Mouse (Mus musculus) Patski (cell line): ENCODE measurements around the gene Asb16. TPM values are rescaled to one million over a fixed set of nuclear protein-coding genes. Genes with fewer than 3 reads are reported as not detected.
A peak's percentile ranks its signal among the peaks of the same experiment; 100 is the strongest.

Experiments used
- ATAC-seq: fragments of 100-300 bp; one replicate; pipeline ENCODE4 v1.8.0; 2021
- CTCF ChIA-PET: fragments of 350-600 bp; sonication (Branson Sonifier 250); formaldehyde crosslinking; loops from one replicate; lab custom pipeline; 2022; ENCODE audit warnings: inconsistent platforms; lab: Charles Lee
- POLR2A ChIA-PET: fragments of 350-600 bp; sonication (Branson Sonifier 250); formaldehyde crosslinking; loops from one replicate; lab custom pipeline; 2022; ENCODE audit warnings: antibody characterized with exemption, inconsistent platforms; lab: Charles Lee
- DNase-seq: peaks from one replicate; pipeline ENCODE4 v3.0.0-alpha.2; 2011; ENCODE audit warnings: low read depth, low spot score
- H3K27me3 ChIP-seq: fragments of 371-371 bp; one replicate; pipeline ENCODE4 v1.5.1; 2021
- CTCF ChIP-seq: fragments of 100-300 bp; IDR thresholded peaks from one replicate; pipeline ENCODE4 v1.5.1; 2021
- in situ Hi-C: fragments of 300-500 bp; cut with MboI; formaldehyde crosslinking; loops from 3 replicates; pipeline ENCODE4 v1.11.1; 2018; ENCODE audit warnings: low pct_unique_long_range_greater_than_20kb, mixed read lengths
- polyA plus RNA-seq: library from polyadenylated mRNA; unstranded; gene quantifications from one replicate; pipeline ENCODE4 v1.2.3, GENCODE M21; 2021

Gene Asb16
- polyA plus RNA-seq, 1 experiment from 2014 or later, result 0.28 TPM

- no peaks in the 10 kb centered on the region for H3K27me3 ChIP-seq
- no peak for TF ChIP-seq CTCF
- ChIA-PET CTCF (no interaction called here), POLR2A (interaction anchor here (1.1 kb wide), 1 partner anchor 12 kb away, joined by 3 read pairs; no protein-coding TSS in a partner anchor)
- DNase-seq (no peak), ATAC-seq (no peak)
- in situ Hi-C loops, result loop anchor here (5.0 kb wide), 1 partner anchor 34 kb away; no protein-coding TSS in a partner anchor
Measured at GRCm38 (mm10) chr11:102226067-102226978, 42.2 kb upstream of the Asb16 start.

DNA sequence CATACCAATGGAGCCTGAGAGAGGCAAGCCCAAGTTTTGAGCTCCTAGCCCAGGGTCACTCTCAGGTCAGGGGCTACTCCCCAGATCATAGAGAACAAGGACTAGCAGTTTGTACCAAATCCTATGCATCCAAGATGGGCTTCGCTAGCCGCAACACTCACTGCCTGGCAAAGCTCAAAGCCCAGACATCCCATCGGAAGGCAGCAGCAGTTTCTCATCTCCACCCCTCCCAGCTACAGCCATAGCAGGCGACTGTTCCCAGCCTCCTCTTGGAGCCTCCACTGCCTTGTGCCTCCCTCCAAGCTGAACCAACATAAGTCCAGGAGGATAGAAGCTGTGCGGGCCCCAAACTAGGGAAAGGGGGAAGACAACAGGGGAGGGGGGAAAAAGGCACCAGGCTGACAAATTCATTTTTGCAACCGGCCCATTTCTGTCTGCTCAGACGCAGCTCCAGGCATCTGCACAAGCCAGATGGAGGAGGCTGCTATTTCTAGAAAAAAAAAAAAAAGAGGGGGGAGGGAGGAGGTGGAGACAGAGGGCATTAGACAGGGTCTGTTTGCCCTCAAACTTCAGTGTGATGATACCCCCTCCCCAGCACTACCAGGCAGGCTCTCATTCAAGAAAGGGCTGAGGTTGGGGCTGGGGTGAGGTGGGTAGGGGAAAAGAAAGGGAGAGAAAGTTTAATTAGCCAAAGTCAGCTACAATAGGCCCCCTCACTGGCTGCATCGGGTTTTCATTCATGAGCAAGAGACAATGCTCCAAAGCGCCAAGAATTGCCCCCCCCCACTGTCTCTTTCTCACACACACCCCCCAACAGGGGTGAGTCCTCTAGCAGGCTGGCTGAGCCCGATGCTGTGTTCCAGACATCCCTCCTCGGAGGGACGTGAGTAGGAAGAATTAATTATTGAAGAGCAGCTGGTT lies 41.0 kb upstream of the Asb16 start:
- peaks cover 4% of the 10 kb centered on the region for H3K27me3 ChIP-seq
- no peak for TF ChIP-seq CTCF
- in situ Hi-C loops, result loop anchor here (5.0 kb wide), 1 partner anchor 35 kb away; no protein-coding TSS in a partner anchor
- CTCF ChIA-PET, result interaction anchor here (2.0 kb wide), 1 partner anchor 9 kb away, joined by 4 read pairs; no protein-coding TSS in a partner anchor
- DNase-seq (no peak), ATAC-seq (no peak)
- POLR2A ChIA-PET, result interaction anchor here (0.6 to 1.1 kb wide), 3 partner anchors 11 to 89 kb away, joined by 3 to 4 read pairs (median 3); no protein-coding TSS in a partner anchor

DNA sequence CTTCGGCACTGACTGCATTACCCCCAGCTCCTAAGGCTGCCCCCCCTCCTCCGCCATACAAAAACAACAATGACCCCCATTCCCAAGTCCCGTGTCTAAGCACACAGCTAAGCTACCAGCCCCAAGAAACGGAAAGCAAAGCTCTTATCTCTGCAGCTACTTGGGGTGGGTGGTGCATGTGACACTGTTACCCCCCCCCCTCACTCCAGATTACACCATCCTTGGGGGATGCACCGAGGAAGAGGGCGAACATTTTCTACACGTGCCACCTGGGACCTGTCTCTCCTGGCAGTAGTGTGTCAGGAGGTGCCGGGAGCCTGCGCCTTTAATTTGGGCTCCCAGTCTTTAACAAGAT lies 40.4 kb upstream of the Asb16 start:
- DNase-seq (no peak), ATAC-seq (no peak)
- in situ Hi-C loops, result loop anchor here (5.0 kb wide), 1 partner anchor 36 kb away; no protein-coding TSS in a partner anchor
- H3K27me3 ChIP-seq, result peaks cover 4% of the 10 kb centered on the region
- CTCF ChIA-PET, result interaction anchor here (2.0 kb wide), 1 partner anchor 10 kb away, joined by 4 read pairs; no protein-coding TSS in a partner anchor
- TF ChIP-seq CTCF, result no peak
- POLR2A ChIA-PET, result no interaction called here

- ATAC-seq (no peak), DNase-seq (no peak)
- in situ Hi-C loops, result loop anchor here (5.0 kb wide), 1 partner anchor 36 kb away; no protein-coding TSS in a partner anchor
- CTCF ChIA-PET, result interaction anchor here (1.5 to 2.0 kb wide), 2 partner anchors 11 to 72 kb away, joined by 3 to 4 read pairs; partner anchors contain the start of gene Tmem101
- no peak for TF ChIP-seq CTCF
- peaks cover 4% of the 10 kb centered on the region for H3K27me3 ChIP-seq
- POLR2A ChIA-PET, result no interaction called here
Measured at GRCm38 (mm10) chr11:102228646-102229268, 39.8 kb upstream of the Asb16 start.

- H3K27me3 ChIP-seq, result peaks cover 4% of the 10 kb centered on the region
- ChIA-PET CTCF (interaction anchor here (0.8 to 2.0 kb wide), 5 partner anchors 12 to 73 kb away, joined by 3 to 4 read pairs (median 3); partner anchors contain the start of genes BC030867 and Tmem101), POLR2A (interaction anchor here (0.7 to 1.4 kb wide), 3 partner anchors 13 to 21 kb away, joined by 3 to 4 read pairs (median 4); no protein-coding TSS in a partner anchor)
- DNase-seq, result no peak
- peak; percentile 19 for ATAC-seq
- in situ Hi-C loops, result loop anchor here (5.0 kb wide), 1 partner anchor 37 kb away; no protein-coding TSS in a partner anchor
- TF ChIP-seq CTCF, result no peak
Measured at GRCm38 (mm10) chr11:102229331-102229953, 39.1 kb upstream of the Asb16 start.

DNA sequence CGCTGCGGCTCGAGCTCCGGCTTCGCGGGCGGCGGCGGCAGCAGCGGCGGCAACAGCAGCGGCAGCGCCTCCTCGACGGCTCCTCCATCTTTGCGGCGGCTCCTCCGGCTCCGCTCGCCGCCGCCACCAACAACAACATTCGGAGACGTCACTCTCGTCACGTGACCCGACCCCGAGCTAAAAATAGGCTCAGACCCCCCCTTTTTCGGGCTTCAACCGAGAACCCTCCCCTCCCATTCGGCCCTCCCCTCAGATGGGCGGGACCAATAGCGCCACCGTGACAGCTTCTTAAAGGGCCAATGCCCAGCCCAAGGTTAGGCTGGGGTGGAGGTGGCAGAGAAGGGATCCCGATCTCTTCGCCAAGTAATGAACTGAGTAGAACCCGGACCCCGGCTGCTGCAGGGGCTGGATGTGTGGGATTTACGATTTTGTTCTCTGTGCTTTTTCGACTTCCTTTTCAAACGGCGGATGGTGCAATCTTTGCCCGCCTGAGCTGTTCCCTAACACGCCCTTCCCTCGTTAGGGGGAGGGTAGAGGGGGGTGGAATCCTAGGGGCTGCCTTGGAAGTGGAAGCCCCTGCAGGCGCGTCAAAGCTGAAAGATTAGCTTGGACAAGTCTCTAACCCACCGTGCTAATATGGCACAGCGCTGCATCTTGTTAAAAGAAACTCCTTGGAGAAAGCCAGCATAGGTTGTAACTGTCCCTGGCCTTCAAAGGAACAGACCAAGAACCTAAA lies 38.4 kb upstream of the Asb16 start, which contains the start of gene Hdac5:
Gene Hdac5, minus strand, starts transcription at position 161 of the 736 bp plus-strand sequence.
- CTCF ChIA-PET, result interaction anchor here (0.8 to 2.0 kb wide), 5 partner anchors 11 to 74 kb away, joined by 3 to 4 read pairs (median 3); partner anchors contain the start of genes BC030867 and Tmem101
- peaks cover 8% of the 10 kb centered on the region for H3K27me3 ChIP-seq
- ATAC-seq, result peak; percentile 77
- no peak for DNase-seq
- in situ Hi-C loops, result no loop called here
- TF ChIP-seq CTCF, result no peak
- POLR2A ChIA-PET, result interaction anchor here (0.7 to 1.4 kb wide), 3 partner anchors 13 to 22 kb away, joined by 3 to 4 read pairs (median 4); no protein-coding TSS in a partner anchor

GRCm38 (mm10) chr11:102236022-102236421 lies 32.5 kb upstream of the Asb16 start:
- DNase-seq (no peak), ATAC-seq (no peak)
- in situ Hi-C loops, result no loop called here
- CTCF ChIA-PET, result interaction anchor here (1.1 to 2.8 kb wide), 2 partner anchors 12 to 49 kb away, joined by 4 to 7 read pairs; partner anchors contain the start of genes BC030867 and Tmub2
- TF ChIP-seq CTCF, result no peak
- POLR2A ChIA-PET, result no interaction called here
- peaks cover 21% of the 10 kb centered on the region for H3K27me3 ChIP-seq

DNA sequence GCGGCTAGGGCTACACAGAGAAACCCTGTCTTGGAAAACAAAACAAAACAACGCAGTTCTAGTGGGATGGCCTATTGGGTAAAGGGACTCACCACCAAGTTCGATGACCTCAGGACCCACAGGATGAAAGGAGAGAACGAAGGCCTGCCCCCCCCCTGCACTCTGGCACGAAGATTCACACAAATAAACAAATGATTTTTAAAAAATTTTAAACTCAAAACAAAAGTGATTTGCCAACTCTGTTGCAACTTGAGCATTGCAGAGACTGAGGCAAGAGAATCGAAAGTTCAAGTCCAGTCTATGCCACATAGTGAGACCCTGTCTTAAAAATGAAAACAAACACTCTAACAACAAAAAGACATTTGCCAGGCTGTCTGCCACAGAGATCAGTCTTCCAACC lies 27.9 kb upstream of the Asb16 start:
- ChIA-PET CTCF (interaction anchor here (1.0 kb wide), 1 partner anchor 11 kb away, joined by 3 read pairs; the partner anchor contains the start of gene Hdac5), POLR2A (no interaction called here)
- H3K27me3 ChIP-seq, result peaks cover 12% of the 10 kb centered on the region
- no peak for TF ChIP-seq CTCF
- DNase-seq (no peak), ATAC-seq (no peak)
- in situ Hi-C loops, result no loop called here
